Mouse (Mus musculus) stomach, adult 2 months (tissue): ENCODE measurements around the gene Ang2. TPM values are rescaled to one million over a fixed set of nuclear protein-coding genes. Genes with fewer than 3 reads are reported as not detected.

Experiments
- polyA plus RNA-seq: library from polyadenylated mRNA; depleted of rRNA; stranded (reverse); fragments of >200 nt; gene quantifications from 2 replicates; pipeline ENCODE4 v1.2.3, GENCODE M21; 2012; rRNA removed

Gene Ang2
- not detected in 2 replicates for polyA plus RNA-seq

DNA sequence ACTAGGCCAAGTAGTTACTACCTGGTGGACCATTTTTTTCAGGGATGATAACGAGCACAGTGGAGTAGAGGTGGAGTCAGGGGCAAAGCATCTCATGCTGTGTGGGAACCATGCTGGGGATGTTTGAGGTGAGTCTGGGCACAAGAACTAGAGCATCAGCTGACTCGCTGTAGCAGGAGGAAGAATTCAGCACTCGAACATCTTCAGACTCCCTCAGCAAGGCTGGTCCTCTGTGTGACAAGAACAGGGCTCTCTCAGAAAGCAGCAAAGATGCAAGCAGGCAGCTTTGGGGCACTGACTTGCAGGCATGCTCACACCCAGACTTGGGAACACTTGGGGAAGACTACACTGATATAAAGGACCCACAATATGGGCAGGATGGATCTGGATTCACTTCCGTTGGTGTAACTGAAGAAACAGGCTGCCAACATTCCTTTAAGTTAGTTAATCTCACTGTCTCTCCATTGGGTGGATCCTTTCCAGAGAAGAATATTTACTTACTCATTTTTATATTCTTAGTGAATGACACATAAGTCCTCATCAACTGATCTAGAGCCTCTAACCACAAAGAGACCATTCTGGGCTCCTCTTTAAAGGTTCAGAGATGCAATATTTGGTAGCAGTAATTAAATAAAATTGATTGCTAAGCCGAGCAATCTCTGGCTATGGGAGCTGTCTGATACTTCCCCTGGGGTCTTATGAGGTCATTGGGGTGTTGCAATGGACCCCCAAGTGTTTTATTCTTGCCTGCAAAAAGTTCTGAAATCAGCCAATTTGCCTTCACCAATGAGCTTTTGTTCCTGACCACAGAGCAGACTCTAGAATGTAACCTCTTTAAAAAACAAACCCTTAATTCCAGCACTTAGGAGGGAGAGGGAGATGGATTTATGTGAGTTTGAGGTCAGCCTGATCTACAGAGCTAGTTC lies at the start of gene Ang2:
Gene Ang2 (minus strand): TSS at position 51 of the 926 bp plus-strand sequence.

DNA sequence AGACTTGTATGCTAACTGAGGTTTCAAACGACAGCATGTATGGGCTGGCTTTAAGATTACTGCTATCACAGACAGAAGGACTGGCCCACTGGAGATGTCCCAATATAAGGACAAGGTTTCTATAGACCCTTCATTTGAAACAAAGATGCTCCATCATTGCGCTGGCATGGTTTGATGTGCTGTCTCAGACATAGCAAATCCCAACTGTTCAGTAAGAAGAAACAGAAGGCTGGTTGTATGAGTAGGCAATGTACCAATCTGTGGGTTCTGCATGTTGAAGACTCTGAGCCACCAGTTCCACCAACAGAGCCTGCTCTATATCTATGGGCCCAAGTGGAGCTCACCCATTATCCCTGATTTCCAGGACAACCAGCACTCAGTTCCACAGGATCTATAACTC lies 4.2 kb upstream of the Ang2 start, which contains the start of gene Ear14:
Gene Ear14 (plus strand): TSS at position 277 of the 400 bp plus-strand sequence.

DNA sequence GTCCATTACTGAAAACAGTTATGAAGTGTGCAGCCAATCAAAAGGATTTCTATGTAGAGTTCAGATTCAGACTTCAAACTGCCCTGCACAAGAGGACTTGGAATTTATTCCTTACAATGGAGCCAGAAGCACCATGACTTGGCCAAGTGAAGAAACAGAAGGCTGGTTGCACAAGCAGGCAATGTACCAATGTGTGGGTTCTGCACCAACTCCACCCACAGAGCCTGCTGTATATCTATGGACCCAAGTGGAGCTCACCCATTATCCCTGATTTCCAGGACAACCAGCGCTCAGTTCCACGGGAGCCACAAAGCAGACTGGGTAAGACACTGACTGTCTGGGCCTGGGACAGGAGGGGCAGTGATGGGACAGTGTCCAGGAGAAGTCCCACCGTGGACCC lies 37.0 kb downstream of the Ang2 start, which contains the start of gene Rnase2b:
Gene Rnase2b (plus strand): TSS at position 285 of the 400 bp plus-strand sequence.

DNA sequence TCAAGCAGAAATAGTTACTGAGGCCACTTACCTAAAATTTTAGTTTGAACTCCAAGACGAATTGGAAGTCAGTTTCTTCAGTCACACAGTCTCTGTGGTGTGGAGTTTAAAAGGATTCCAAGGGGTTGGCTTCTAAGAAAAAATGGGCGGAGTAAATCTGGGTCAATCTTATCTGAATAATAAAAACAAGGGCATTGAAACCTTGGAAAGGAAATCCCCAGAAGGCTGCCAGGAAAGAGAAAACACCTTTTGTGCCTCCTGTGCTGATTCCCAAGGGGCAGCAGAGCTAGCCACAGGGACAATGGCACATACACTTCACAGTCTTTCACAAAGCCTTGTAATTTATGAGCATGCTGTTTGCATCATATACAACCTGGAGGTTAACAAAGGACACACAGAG lies 52.3 kb downstream of the Ang2 start, which contains the start of gene Rnase1:
Gene Rnase1 (minus strand): TSS at position 101 of the 400 bp plus-strand sequence.

Other genes starting within 250 kb of the Ang2 start
- 0.14 TPM in 1 of 2 replicates, not detected in the other for gene Pnp2, start 243.2 kb downstream of the Ang2 start, polyA plus RNA-seq
- gene Rnase10, start 191.4 kb downstream of the Ang2 start, polyA plus RNA-seq, result 0.40 TPM in 1 of 2 replicates, not detected in the other
- 0.19 TPM in 1 of 2 replicates, not detected in the other for gene Rnase9, start 157.3 kb downstream of the Ang2 start, polyA plus RNA-seq
- gene Rnase11, start 149.0 kb downstream of the Ang2 start, polyA plus RNA-seq, result not detected in 2 replicates
- 0.28 TPM in 1 of 2 replicates, not detected in the other for gene Rnase12, start 141.5 kb downstream of the Ang2 start, polyA plus RNA-seq
- not detected in 2 replicates for gene Olfr750, start 124.7 kb downstream of the Ang2 start, polyA plus RNA-seq
- gene Rnase4, start 108.1 kb downstream of the Ang2 start, polyA plus RNA-seq, result 79.4 and 84.2 TPM in 2 replicates
- 19.2 and 19.3 TPM in 2 replicates for gene Ang, start 108.0 kb downstream of the Ang2 start, polyA plus RNA-seq
- 0.06 TPM in 1 of 2 replicates, not detected in the other for gene Eddm3b, start 84.7 kb downstream of the Ang2 start, polyA plus RNA-seq
- 0.44 and 1.2 TPM in 2 replicates for gene Rnase6, start 75.2 kb downstream of the Ang2 start, polyA plus RNA-seq
- 13.9 and 17.8 TPM in 2 replicates for gene Rnase1, start 52.4 kb downstream of the Ang2 start, polyA plus RNA-seq
- 0.10 and 0.35 TPM in 2 replicates for gene Rnase2b, start 36.9 kb downstream of the Ang2 start, polyA plus RNA-seq
- gene Ear14, start 4.2 kb upstream of the Ang2 start, polyA plus RNA-seq, result not detected in 2 replicates
- 2.3 and 9.4 TPM in 2 replicates for gene Rnase2a, start 57.0 kb upstream of the Ang2 start, polyA plus RNA-seq
- gene Gm7247, start 162.6 kb upstream of the Ang2 start, polyA plus RNA-seq, result not detected in 2 replicates
- not detected in 2 replicates for gene Vmn2r88, start 211.7 kb upstream of the Ang2 start, polyA plus RNA-seq